ENCODE assay signal across 10 mouse cellular contexts in the genomic region with DNA sequence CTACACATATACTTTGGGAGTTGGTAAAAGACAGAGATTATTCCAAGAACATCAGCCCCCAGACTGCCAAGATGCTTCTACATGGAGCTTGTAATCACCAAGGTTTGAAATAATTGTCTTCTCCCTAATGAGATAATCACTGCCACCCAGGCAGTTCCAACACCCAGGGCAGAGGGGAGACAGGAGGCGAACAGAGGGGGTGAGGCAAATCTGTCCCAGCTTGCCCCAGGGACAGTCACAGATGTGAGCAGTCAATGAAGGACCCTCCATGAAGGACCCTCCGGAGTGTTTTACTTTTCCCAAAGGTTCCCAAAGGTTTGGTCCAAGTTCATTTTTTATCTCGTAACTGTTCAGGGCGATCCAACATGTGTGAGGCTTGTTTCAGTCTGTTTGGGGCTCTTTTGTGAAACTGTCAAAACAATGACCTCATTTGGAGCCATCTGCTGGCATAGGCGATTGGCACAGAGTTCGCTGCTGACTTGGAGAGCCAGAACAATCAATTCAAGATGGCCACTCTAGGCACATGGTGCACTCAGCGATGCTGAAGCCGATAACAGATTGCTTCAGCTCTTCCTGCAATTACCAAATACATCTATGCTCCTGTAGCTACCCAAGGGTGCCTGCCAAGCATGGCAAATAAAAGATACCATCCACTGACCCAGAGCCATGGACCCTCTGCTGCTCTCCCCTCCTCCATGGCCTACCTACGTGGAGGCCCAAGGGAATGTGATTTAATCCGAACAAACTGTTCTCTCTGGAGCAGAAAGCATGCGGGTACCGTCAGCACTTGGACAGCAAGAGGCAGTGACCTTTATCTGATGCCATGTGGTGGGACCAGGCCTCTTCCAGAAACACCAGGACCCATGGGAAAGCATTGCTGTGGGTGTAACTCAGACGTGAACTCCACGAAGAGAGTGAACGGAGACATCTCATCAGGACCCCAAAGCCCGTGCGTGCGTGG.
DNase-seq lines count a peak whose midpoint lies in the region; ATAC-seq lines count a peak whose summit lies in the region.
"Had no signal": no experiment of that assay in that cellular context is flagged by ENCODE, and none has a peak within 500 bp of the region (broad histone marks: within the 10 kb centered on the region; RNA-seq: fewer than 3 reads in every experiment).

No protein-coding gene starts in this region.

- peaks cover 22% of the 10 kb centered on the region for H3K4me1 ChIP-seq in forebrain, embryonic 15.5 days
- no peaks in the 10 kb centered on the region for H3K4me1 ChIP-seq in heart, embryonic 10.5 days

- no peak overlapping the region for H3K9ac ChIP-seq in forebrain, embryonic 15.5 days (replicated peaks)
- H3K9ac ChIP-seq: embryonic facial prominence, embryonic 13.5 days had no signal

- no peaks in the 10 kb centered on the region for H3K36me3 ChIP-seq in forebrain, embryonic 15.5 days
- no peaks in the 10 kb centered on the region for H3K36me3 ChIP-seq in heart, embryonic 10.5 days
- H3K36me3 ChIP-seq: embryonic facial prominence, embryonic 13.5 days had no signal

- WGBS in forebrain, embryonic 15.5 days, result 57% methylated on average over 18 of the region's 18 CpGs
- 83% methylated on average over 18 of the region's 18 CpGs for WGBS in heart, embryonic 10.5 days

- no peaks in the 10 kb centered on the region for H3K27me3 ChIP-seq in forebrain, embryonic 15.5 days
- H3K27me3 ChIP-seq in heart, embryonic 10.5 days (ENCODE audit: insufficient read depth, poor library complexity, severe bottlenecking), result 0 out of 2 replicates have a peak, but pooled peaks cover 7% of the 10 kb centered on the region
- H3K27me3 ChIP-seq: embryonic facial prominence, embryonic 13.5 days; Patski had no signal

- H3K9me3 ChIP-seq in forebrain, embryonic 15.5 days, result no peaks in the 10 kb centered on the region
- no peaks in the 10 kb centered on the region for H3K9me3 ChIP-seq in heart, embryonic 10.5 days
- H3K9me3 ChIP-seq: embryonic facial prominence, embryonic 13.5 days had no signal

- no peak overlapping the region for H3K4me3 ChIP-seq in forebrain, embryonic 15.5 days
- H3K4me3 ChIP-seq in heart, embryonic 10.5 days, result no peak overlapping the region
- H3K4me3 ChIP-seq: embryonic facial prominence, embryonic 13.5 days had no signal

- peak; percentile 9 for DNase-seq in adrenal gland, postnatal 10 days
- no peak for DNase-seq in adrenal gland, adult 8-10 months
- peak; percentile 11 for DNase-seq in lung, postnatal 36 days
- no peak for DNase-seq in lung, postnatal 14 days
- DNase-seq in retina, postnatal 1 day, result peak; percentile 94
- DNase-seq in heart, embryonic 10.5 days (ENCODE audit: low spot score), result no peak

- no peak overlapping the region for H3K4me2 ChIP-seq in forebrain, embryonic 15.5 days (replicated peaks)
- H3K4me2 ChIP-seq: embryonic facial prominence, embryonic 13.5 days had no signal

- peak; percentile 65 for ATAC-seq in forebrain, embryonic 15.5 days (replicated peaks)
- ATAC-seq in granulocyte monocyte progenitor cell, adult 5-6 weeks (replicated peaks; ENCODE audit: poor library complexity, severe bottlenecking), result no peak
- ATAC-seq: Patski had no signal

- H3K27ac ChIP-seq in forebrain, embryonic 15.5 days (replicated peaks), result peak overlapping the region; percentile 14; the same call in 1 of the 2 replicates
- no peak overlapping the region for H3K27ac ChIP-seq in heart, embryonic 10.5 days
- H3K27ac ChIP-seq: embryonic facial prominence, embryonic 13.5 days had no signal

Comparison
In these comparisons a context has a peak if more than half of its experiments do, and no peak if none do; other contexts are left out.
1. DNase-seq: peak in adrenal gland, postnatal 10 days (single experiment), lung, postnatal 36 days (single experiment) and retina, postnatal 1 day (single experiment); none in adrenal gland, adult 8-10 months (single experiment), lung, postnatal 14 days (single experiment) and heart, embryonic 10.5 days (single experiment).